Mouse (Mus musculus) midbrain, embryonic 11.5 days (tissue): ENCODE measurements at regions not wholly inside any gene's neighbourhood (a gene's known extent, or its start where the extent isn't known, plus 50 kb on each side); places are given as distances from the start of the nearest gene placed in this dataset.
"Not testable (repeated sequence)": the region's sequence is repeated elsewhere in the genome, so short reads cannot be mapped to it uniquely, and the experiment has no call there.

Experiments
- ATAC-seq: fragments of 200-750 bp; cut with Nextera tagmentation; 2 replicates; pipeline ENCODE4 v1.8.0; 2017; ENCODE audit warnings: moderate TSS enrichment, moderate library complexity; ENCODE audit not compliant: low FRiP score
- DNase-seq: peaks from one replicate; pipeline ENCODE4 v3.0.0; 2015; ENCODE audit warnings: low spot score; ENCODE audit errors: missing footprints
- H3K27ac ChIP-seq: fragments of 300-500 bp; sonication (generic); 2 replicates; pipeline ENCODE4 v1.5.1; 2014; ENCODE audit warnings: low read depth, low read length
- H3K27me3 ChIP-seq: fragments of 300-500 bp; sonication (generic); 2 replicates; pipeline ENCODE4 v1.6.1; 2014; ENCODE audit warnings: mild to moderate bottlenecking, low read length, moderate library complexity, mixed read lengths; ENCODE audit not compliant: control insufficient read depth, insufficient read depth
- H3K36me3 ChIP-seq: fragments of 300-500 bp; sonication (generic); 2 replicates; pipeline ENCODE4 v1.6.1; 2014; ENCODE audit warnings: mild to moderate bottlenecking, low read length, moderate library complexity, mixed read lengths; ENCODE audit not compliant: control insufficient read depth, insufficient read depth
- H3K4me1 ChIP-seq: fragments of 300-500 bp; sonication (generic); 2 replicates; pipeline ENCODE4 v1.6.1; 2014; ENCODE audit warnings: low read length; ENCODE audit not compliant: control insufficient read depth, insufficient read depth
- H3K4me2 ChIP-seq: fragments of 300-500 bp; sonication (generic); 2 replicates; pipeline ENCODE4 v1.6.1; 2014; ENCODE audit warnings: mild to moderate bottlenecking, moderate library complexity
- H3K4me3 ChIP-seq: fragments of 300-500 bp; sonication (generic); 2 replicates; pipeline ENCODE4 v1.5.1; 2014; ENCODE audit warnings: low read depth, low read length
- H3K9ac ChIP-seq: fragments of 300-500 bp; sonication (generic); 2 replicates; pipeline ENCODE4 v1.6.1; 2014; ENCODE audit warnings: low read length
- H3K9me3 ChIP-seq: fragments of 300-500 bp; sonication (generic); 2 replicates; pipeline ENCODE4 v1.6.1; 2016; ENCODE audit warnings: low read length; ENCODE audit not compliant: control insufficient read depth
- WGBS: fragments of 180-500 bp; shearing (Covaris S2); extraction: QIAGEN DNeasy Blood & Tissue Kit; methylation state at CpG from one replicate; pipeline ENCODE4 v1.1.7; 2014; 5-methylcytosine and 5-hydroxymethylcytosine counted together

DNA sequence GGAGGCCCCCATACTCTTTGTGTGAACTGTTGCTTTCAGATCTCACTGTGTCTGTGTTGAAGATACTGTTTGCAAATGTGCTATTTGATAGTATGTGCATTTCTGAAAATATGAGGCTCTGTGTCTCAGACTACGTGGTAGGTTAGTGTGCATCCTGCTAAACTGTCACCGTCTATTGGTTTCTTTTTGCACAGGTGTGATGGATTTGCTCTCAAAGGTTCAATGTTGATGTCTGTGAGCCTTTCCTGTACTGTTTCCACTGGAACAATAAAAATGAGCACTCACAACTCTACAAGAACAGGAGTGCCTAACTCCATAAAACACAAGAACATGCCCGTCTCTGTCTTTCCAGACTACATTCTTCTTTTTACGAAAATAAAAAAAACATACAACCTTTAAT is 518.2 kb upstream of the Ptger4 start:
- no peak overlapping the region for H3K4me3 ChIP-seq
- no peak overlapping the region for H3K9ac ChIP-seq
- no peak for ATAC-seq
- no peak overlapping the region for H3K4me2 ChIP-seq
- no peaks in the 10 kb centered on the region for H3K4me1 ChIP-seq
- no peaks in the 10 kb centered on the region for H3K27me3 ChIP-seq
- no peaks in the 10 kb centered on the region for H3K9me3 ChIP-seq
- no peak overlapping the region for H3K27ac ChIP-seq
- WGBS, result 91% methylated on average over 4 of the region's 4 CpGs
- no peak for DNase-seq
- no peaks in the 10 kb centered on the region for H3K36me3 ChIP-seq

DNA sequence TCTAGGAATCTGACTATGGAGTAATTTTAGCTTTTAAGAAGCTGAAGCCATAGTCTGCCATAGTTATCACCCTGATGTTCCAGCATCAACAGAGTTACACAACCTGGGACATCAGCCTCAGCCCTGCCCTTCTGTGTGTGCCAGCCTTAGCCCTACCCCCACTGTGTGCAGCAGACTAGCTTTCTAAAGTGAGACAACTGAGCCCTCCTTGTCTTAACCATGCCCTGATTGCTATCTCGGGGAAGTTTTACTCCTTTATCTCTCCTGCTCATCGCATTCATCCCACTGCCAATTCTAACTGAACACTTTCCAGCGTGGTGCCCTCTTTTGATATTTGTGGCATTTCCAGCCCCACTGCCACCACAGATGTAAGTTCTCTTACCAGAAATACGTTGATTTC is 522.5 kb upstream of the Dab2 start:
- Histone ChIP-seq H3K27ac (no peak overlapping the region), H3K4me1 (no peaks in the 10 kb centered on the region), H3K4me3 (no peak overlapping the region), H3K9ac (no peak overlapping the region), H3K4me2 (no peak overlapping the region), H3K9me3 (no peaks in the 10 kb centered on the region), H3K27me3 (no peaks in the 10 kb centered on the region), H3K36me3 (no peaks in the 10 kb centered on the region)
- 81% methylated on average over 4 of the region's 4 CpGs for WGBS
- ATAC-seq (no peak), DNase-seq (no peak)

DNA sequence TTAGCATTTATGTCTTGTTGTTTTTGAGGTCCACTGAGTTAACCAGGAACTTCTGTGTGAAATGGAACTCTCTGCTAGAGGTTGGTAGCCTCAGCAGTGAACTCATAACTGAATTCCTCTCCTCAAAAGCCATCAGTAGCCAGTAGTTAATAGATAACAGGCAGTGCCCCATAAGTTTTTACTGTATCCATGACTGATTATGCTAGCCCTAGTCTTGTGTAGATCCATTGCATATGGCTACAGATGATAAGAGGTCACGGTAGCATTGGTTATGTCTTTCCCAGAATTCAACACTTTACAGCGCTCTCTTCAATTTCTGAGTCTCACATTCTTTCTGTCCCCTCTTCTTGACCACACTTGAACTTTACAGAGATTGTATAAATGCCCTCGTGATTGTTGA is 499.7 kb upstream of the Dab2 start:
- 96% methylated on average over 3 of the region's 3 CpGs for WGBS

DNA sequence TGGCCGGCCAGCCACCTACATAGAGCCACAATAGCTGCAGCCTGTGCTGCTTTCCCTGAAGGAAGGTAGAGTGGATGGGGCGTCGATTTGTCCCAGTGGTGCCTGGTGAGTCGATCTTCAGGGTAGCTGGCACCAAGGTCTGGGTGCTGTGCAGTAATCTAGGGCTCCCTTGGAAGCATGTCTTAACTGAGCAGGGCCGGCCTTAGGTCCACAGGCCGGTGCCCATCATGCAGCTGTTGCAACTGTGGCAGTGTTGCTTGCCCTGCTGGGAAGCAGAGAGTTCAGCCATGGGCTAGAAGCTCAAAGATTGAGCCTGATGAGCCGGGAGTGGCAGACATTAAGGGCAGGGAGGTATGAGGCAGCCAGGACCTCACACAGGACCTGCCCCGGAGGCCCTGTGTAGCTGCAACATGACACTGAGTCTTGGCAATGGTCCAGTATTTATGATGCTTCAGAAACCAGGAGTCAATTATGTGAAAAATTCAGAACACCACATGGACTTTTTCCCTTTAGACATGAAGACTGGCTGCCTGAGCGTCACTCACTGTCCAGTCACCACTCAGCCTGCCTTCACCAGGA is 488.3 kb upstream of the Dab2 start:
- no peaks in the 10 kb centered on the region for H3K4me1 ChIP-seq
- no peak for DNase-seq
- no peaks in the 10 kb centered on the region for H3K36me3 ChIP-seq
- H3K9ac ChIP-seq, result no peak overlapping the region
- H3K4me3 ChIP-seq, result no peak overlapping the region
- H3K27ac ChIP-seq, result no peak overlapping the region
- 85% methylated on average over 9 of the region's 9 CpGs for WGBS
- H3K9me3 ChIP-seq, result no peaks in the 10 kb centered on the region
- H3K27me3 ChIP-seq, result no peaks in the 10 kb centered on the region
- H3K4me2 ChIP-seq, result no peak overlapping the region
- no peak for ATAC-seq

More for the DNA sequence above, 499.7 kb upstream of the Dab2 start:
- Histone ChIP-seq H3K27ac (no peak overlapping the region), H3K27me3 (no peaks in the 10 kb centered on the region), H3K9me3 (no peaks in the 10 kb centered on the region), H3K4me1 (no peaks in the 10 kb centered on the region), H3K4me3 (no peak overlapping the region), H3K4me2 (no peak overlapping the region), H3K9ac (no peak overlapping the region), H3K36me3 (no peaks in the 10 kb centered on the region)
- DNase-seq (no peak), ATAC-seq (no peak)

DNA sequence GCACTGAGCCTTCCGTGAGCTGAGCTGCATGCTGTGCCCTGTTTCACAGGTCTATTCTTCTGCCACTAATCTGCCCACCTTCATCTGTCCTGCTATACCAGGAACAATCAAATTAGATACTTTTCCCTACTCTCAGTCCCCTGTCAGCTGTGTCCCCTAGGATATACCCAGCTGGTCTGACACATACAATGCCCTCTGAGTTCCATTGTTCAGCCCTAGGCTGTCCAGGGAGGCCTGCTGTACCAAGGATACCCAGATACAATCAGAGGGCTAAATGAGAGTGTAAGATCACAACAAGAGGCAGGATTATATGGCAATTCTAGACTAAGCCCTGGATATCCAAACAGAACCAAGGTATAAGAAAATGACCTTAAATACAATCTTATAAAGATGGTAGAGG is 487.6 kb upstream of the Dab2 start:
- 78% methylated on average over 1 of the region's 1 CpGs for WGBS
- no peak for ATAC-seq
- no peak overlapping the region for H3K9ac ChIP-seq

DNA sequence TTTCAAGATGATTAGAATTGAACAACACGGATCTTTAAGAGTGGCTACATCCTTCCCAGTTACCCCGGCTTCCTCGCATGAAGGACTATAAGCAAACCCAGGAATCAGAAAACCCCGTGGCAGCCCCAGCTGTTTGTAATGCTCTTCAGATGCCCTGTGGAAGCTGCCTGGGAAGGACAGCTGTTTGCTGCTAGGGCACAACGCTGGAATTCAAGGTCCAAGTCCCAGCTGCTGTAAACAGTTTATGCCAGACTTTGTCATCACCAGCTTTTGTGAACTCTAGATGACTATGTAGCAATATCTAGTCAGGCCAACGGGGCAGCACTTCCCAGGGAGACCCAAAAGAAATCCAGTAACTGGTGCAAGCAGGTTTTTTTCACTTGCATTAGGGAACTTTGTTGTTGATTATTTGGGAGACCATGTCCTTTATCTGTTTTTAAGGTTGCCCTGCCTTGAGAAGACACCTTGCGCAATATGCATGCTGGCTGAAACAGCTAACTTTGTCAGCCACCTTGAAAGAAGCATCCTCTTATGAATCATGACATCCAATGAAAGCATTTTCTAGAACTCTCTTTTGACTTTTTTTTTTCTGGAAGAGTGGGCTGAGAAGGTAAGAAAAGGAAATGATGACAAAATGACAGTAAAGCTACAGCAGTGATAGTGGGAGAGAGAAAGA is 481.5 kb upstream of the Dab2 start:
- ATAC-seq (no peak), DNase-seq (no peak)
- H3K27ac ChIP-seq, result no peak overlapping the region

More for the DNA sequence above, 487.6 kb upstream of the Dab2 start:
- Histone ChIP-seq H3K4me3 (no peak overlapping the region), H3K27me3 (no peaks in the 10 kb centered on the region), H3K4me1 (no peaks in the 10 kb centered on the region), H3K36me3 (no peaks in the 10 kb centered on the region), H3K4me2 (no peak overlapping the region), H3K9me3 (no peaks in the 10 kb centered on the region), H3K27ac (no peak overlapping the region)
- DNase-seq, result no peak

DNA sequence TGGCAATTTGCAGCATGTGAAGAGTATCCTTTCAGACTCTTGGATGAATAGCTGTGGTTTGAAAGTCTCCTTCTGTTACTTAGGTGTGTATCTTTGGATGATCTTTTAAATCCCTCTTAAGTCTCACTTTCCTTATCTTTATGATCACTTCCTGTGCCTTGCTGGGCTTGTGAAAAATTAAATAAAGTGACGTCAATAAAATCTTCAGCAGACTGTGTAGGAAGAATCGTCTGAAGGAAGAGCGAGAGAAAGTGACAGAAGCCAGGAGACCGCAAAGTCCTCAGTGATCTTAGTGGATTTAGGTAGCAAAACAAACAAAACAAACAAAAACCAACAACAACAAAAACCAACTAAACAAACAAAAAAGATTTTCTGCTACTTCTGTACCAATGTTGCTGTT is 459.6 kb upstream of the Dab2 start:
- DNase-seq, result no peak
- Histone ChIP-seq H3K9me3 (no peaks in the 10 kb centered on the region), H3K27ac (no peak overlapping the region), H3K36me3 (no peaks in the 10 kb centered on the region), H3K4me1 (no peaks in the 10 kb centered on the region), H3K4me3 (no peak overlapping the region), H3K9ac (no peak overlapping the region), H3K27me3 (no peaks in the 10 kb centered on the region), H3K4me2 (no peak overlapping the region)
- 91% methylated on average over 4 of the region's 4 CpGs for WGBS
- ATAC-seq, result no peak

More for the DNA sequence above, 481.5 kb upstream of the Dab2 start:
- Histone ChIP-seq H3K4me1 (no peaks in the 10 kb centered on the region), H3K9me3 (no peaks in the 10 kb centered on the region), H3K4me3 (no peak overlapping the region), H3K9ac (no peak overlapping the region), H3K4me2 (no peak overlapping the region), H3K36me3 (no peaks in the 10 kb centered on the region), H3K27me3 (no peaks in the 10 kb centered on the region)
- WGBS, result 76% methylated on average over 7 of the region's 7 CpGs

DNA sequence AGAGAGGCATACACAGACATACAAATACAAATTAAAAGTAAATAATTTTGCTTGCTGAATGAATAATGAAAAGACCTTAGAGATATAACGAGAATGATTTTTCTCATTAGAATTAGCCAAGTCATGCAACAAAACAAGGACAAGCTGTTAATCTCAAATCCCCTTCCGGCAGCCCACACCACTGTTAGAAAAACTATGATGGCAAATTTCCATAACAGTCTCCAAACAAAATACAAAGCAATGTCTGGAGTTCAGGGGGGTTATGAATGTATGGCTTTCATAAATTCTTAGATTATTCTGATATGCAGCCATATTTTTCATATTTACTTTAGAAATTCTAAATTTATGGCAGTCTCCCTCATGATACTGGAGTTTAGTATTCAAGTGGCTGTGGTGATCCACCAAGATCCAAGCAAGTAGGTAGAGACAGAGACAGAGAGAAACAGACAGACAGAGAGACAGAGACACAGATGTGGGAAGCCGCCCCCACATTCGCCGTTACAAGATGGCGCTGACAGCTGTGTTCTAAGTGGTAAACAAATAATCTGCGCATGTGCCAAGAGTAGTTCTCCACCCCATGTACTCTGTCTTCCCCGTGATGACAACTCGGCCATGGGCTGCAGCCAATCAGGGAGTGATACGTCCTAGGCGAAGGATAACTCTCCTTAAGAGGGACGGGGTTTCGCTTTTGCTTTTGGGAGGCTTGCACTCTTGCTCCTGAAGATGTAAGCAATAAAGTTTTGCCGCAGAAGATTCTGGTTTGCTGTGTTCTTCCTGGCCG is 458.0 kb upstream of the Dab2 start:
- not testable (repeated sequence) for H3K36me3 ChIP-seq, H3K27ac ChIP-seq, H3K4me2 ChIP-seq, H3K9me3 ChIP-seq, ATAC-seq, H3K9ac ChIP-seq, H3K4me1 ChIP-seq, DNase-seq, H3K27me3 ChIP-seq, H3K4me3 ChIP-seq
- WGBS, result 94% methylated on average over 15 of the region's 15 CpGs

DNA sequence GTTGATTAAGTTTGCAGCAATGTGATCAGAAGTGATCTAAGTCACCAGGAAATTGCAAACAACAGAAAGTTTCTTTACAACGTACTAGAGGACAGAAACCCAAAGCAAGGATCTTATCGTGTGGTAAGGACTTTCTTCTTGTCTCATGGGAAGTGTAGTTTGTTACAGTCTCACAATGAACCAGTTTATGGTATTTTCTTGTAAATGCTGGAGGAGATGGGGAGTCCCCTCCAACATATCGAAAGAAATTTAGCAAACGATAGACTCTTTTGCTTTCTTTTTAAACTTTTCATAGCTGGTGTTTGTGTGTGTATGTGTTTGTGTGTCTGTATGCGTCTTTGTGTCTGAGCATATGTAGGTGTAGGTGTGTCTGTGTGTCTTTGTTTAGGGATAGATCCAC is 453.0 kb upstream of the Dab2 start:
- Histone ChIP-seq H3K9me3 (no peaks in the 10 kb centered on the region), H3K4me2 (no peak overlapping the region), H3K36me3 (no peaks in the 10 kb centered on the region), H3K4me1 (no peaks in the 10 kb centered on the region), H3K9ac (no peak overlapping the region), H3K27me3 (no peaks in the 10 kb centered on the region), H3K27ac (no peak overlapping the region), H3K4me3 (no peak overlapping the region)
- WGBS, result 87% methylated on average over 5 of the region's 5 CpGs
- no peak for ATAC-seq
- DNase-seq, result no peak
